In genomic region chr12:110483761-110484160, GRCm38 (mm10) we compare ENCODE assay signal across 14 mouse cellular contexts. TPM values are rescaled to one million over a fixed set of nuclear protein-coding genes. Genes with fewer than 3 reads are reported as not detected.
DNase-seq lines count a peak whose midpoint lies in the region; ATAC-seq and TF ChIP-seq lines count a peak whose summit lies in the region.
"Had no signal": no experiment of that assay in that cellular context is flagged by ENCODE, and none has a peak within 500 bp of the region (broad histone marks: within the 10 kb centered on the region; RNA-seq: fewer than 3 reads in every experiment).

No protein-coding gene starts in this region.

- TF ChIP-seq EP300 in heart, adult 2 months (IDR thresholded peaks at IDR 0.05; ENCODE audit: insufficient read depth, low read depth, low read length): no peak

- intact Hi-C loops in heart, adult 2 months (cut with DNase I): no loop called here

- peak overlapping the region; percentile 70; the same call in 1 of the 2 replicates for H3K4me2 ChIP-seq in heart, embryonic 16.5 days (ENCODE audit: low read depth, low read length)
- H3K4me2 ChIP-seq in liver, embryonic 15.5 days: no peak overlapping the region
- H3K4me2 ChIP-seq: forebrain, embryonic 15.5 days had no signal

- no peaks in the 10 kb centered on the region; the same call in 1 of the 2 replicates for H3K79me2 ChIP-seq in heart, adult 2 months (replicated peaks; ENCODE audit: control insufficient read depth, insufficient read depth, low read length)

- H3K27me3 ChIP-seq in heart, embryonic 16.5 days (ENCODE audit: control insufficient read depth, insufficient read depth, low read length): no peaks in the 10 kb centered on the region
- no peaks in the 10 kb centered on the region for H3K27me3 ChIP-seq in heart, adult 2 months (ENCODE audit: control insufficient read depth, insufficient read depth, low read length)
- no peaks in the 10 kb centered on the region for H3K27me3 ChIP-seq in liver, embryonic 15.5 days
- H3K27me3 ChIP-seq: forebrain, embryonic 15.5 days; midbrain, embryonic 15.5 days had no signal

- peaks cover 42% of the 10 kb centered on the region for H3K4me1 ChIP-seq in heart, embryonic 16.5 days (ENCODE audit: control insufficient read depth, insufficient read depth, low read length)
- H3K4me1 ChIP-seq in heart, adult 2 months (ENCODE audit: control insufficient read depth, insufficient read depth, low read length): peaks cover 17% of the 10 kb centered on the region
- peaks cover 53% of the 10 kb centered on the region for H3K4me1 ChIP-seq in liver, embryonic 15.5 days (replicated peaks)

- no peaks in the 10 kb centered on the region for H3K9me3 ChIP-seq in heart, embryonic 16.5 days (replicated peaks; ENCODE audit: control insufficient read depth, low read length)
- H3K9me3 ChIP-seq in liver, embryonic 15.5 days (replicated peaks): no peaks in the 10 kb centered on the region
- H3K9me3 ChIP-seq: forebrain, embryonic 15.5 days; midbrain, embryonic 15.5 days had no signal

- no peak for TF ChIP-seq POLR2A in heart, adult 2 months (IDR thresholded peaks at IDR 0.05; ENCODE audit: insufficient read depth, low read depth, low read length)

- no peak for TF ChIP-seq CTCF in heart, adult 2 months (IDR thresholded peaks at IDR 0.05)

- no peak for DNase-seq in heart, adult 2 months
- DNase-seq in A20 (ENCODE audit: low read depth, low spot score) (peak; percentile 19), MN1 (ENCODE audit: low spot score) (peak; percentile 25)
- no peak for DNase-seq in ovary, adult 18-20 months (ENCODE audit: low spot score)
- DNase-seq: cerebellum, adult 9-11 months; gastrocnemius, postnatal 10 days; lung, postnatal 10 days had no signal

- no peak for ATAC-seq in heart, embryonic 16.5 days (replicated peaks; ENCODE audit: extremely low read depth, insufficient read depth, low FRiP score)
- ATAC-seq in liver, embryonic 15.5 days (ENCODE audit: insufficient read depth): no peak
- no peak for ATAC-seq in megakaryocyte progenitor cell, adult 5-6 weeks (replicated peaks; ENCODE audit: poor library complexity)
- ATAC-seq in activated CD4-positive, CD25-positive, alpha-beta regulatory T cell, adult 4 months: no peak
- ATAC-seq: CD4-positive, CD25-positive, alpha-beta regulatory T cell, adult 4 months; forebrain, embryonic 15.5 days; midbrain, embryonic 15.5 days had no signal

- no peaks in the 10 kb centered on the region for H3K36me3 ChIP-seq in heart, embryonic 16.5 days (ENCODE audit: control insufficient read depth, insufficient read depth)
- no peaks in the 10 kb centered on the region; the same call in 1 of the 2 replicates for H3K36me3 ChIP-seq in heart, adult 2 months (ENCODE audit: control insufficient read depth, insufficient read depth, low read length)
- no peaks in the 10 kb centered on the region; the same call in 1 of the 2 replicates for H3K36me3 ChIP-seq in liver, embryonic 15.5 days (replicated peaks)
- H3K36me3 ChIP-seq: forebrain, embryonic 15.5 days had no signal

- peak overlapping the region; percentile 20; the same call in 1 of the 2 replicates for H3K9ac ChIP-seq in heart, embryonic 16.5 days (ENCODE audit: low read length)
- no peak overlapping the region for H3K9ac ChIP-seq in heart, adult 2 months (ENCODE audit: low read depth, low read length)
- no peak overlapping the region for H3K9ac ChIP-seq in liver, embryonic 15.5 days
- H3K9ac ChIP-seq: forebrain, embryonic 15.5 days; midbrain, embryonic 15.5 days had no signal

- peak overlapping the region; percentile 14; the same call in 1 of the 2 replicates for H3K27ac ChIP-seq in heart, embryonic 16.5 days (ENCODE audit: low read length)
- no peak overlapping the region for H3K27ac ChIP-seq in heart, adult 2 months
- 0 out of 2 replicates have a peak overlapping the region, but pooled peaks have one; percentile 2 for H3K27ac ChIP-seq in liver, embryonic 15.5 days (replicated peaks)
- H3K27ac ChIP-seq: forebrain, embryonic 15.5 days; midbrain, embryonic 15.5 days had no signal

- WGBS in heart, embryonic 16.5 days: 33% methylated on average over 6 of the region's 6 CpGs
- 51% methylated on average over 6 of the region's 6 CpGs for WGBS in heart, adult 2 months
- 51% methylated on average over 6 of the region's 6 CpGs for WGBS in liver, embryonic 15.5 days (ENCODE audit: insufficient replicate concordance)

- H3K4me3 ChIP-seq in heart, embryonic 16.5 days (ENCODE audit: low read length): no peak overlapping the region
- no peak overlapping the region for H3K4me3 ChIP-seq in heart, adult 2 months
- H3K4me3 ChIP-seq in liver, embryonic 15.5 days (replicated peaks): no peak overlapping the region
- H3K4me3 ChIP-seq: forebrain, embryonic 15.5 days; midbrain, embryonic 15.5 days had no signal

RNA-seq across cellular contexts. Expression of gene Ppp2r5c, which starts 36.8 kb away (rescaled TPM):
- 130 and 132 TPM in 2 replicates for polyA plus RNA-seq in heart, embryonic 16.5 days (2015; fragmentation: Nextera tagmentation; extraction: Ambion mirVana)
- total RNA-seq in heart, adult 2 months (2021): 10 to 100 TPM; 90.9 to 93.7 TPM
- 41.7 and 73.9 TPM in 2 replicates for polyA plus RNA-seq in heart, adult 2 months (2012; rRNA removed)
- polyA plus RNA-seq in liver, embryonic 15.5 days (2015; fragmentation: Nextera tagmentation; extraction: Ambion mirVana): 64.2 and 66.0 TPM in 2 replicates
- total RNA-seq in megakaryocyte progenitor cell, adult 5-6 weeks (2015): 108 and 119 TPM in 2 replicates
- 189 and 205 TPM in 2 replicates for total RNA-seq in megakaryocyte progenitor cell, adult 5-6 weeks (2017)
- polyA plus RNA-seq in activated CD4-positive, CD25-positive, alpha-beta regulatory T cell, adult 4 months (2017; shearing (Covaris generic)): 100 to 1,000 TPM; 583 to 590 TPM

Comparison
In these comparisons a context has a peak if more than half of its experiments do, and no peak if none do; other contexts are left out.
1. DNase-seq: peak in A20 (single experiment) and MN1 (single experiment); none in heart, adult 2 months (0 of 2) and ovary, adult 18-20 months (single experiment).